Mouse (Mus musculus) G1E (cell line): ENCODE results near the gene Kcnq2.

ENCODE experiments used
- CTCF ChIP-seq: IDR thresholded peaks from 2 replicates; pipeline ENCODE4 v1.5.1; 2012; ENCODE audit warnings: low read depth, low read length, inconsistent platforms, mixed read lengths
- TAL1 ChIP-seq: conservative IDR thresholded peaks from 2 replicates; pipeline ENCODE4 v1.6.1; 2012; ENCODE audit warnings: low read depth, low read length, inconsistent platforms, mixed read lengths

- TF ChIP-seq CTCF: no peak
- TF ChIP-seq TAL1: no peak
Measured at GRCm38 (mm10) chr2:181075501-181075900, 59.6 kb downstream of the Kcnq2 start.
